ENCODE assay signal across 7 mouse cellular contexts in the genomic region with DNA sequence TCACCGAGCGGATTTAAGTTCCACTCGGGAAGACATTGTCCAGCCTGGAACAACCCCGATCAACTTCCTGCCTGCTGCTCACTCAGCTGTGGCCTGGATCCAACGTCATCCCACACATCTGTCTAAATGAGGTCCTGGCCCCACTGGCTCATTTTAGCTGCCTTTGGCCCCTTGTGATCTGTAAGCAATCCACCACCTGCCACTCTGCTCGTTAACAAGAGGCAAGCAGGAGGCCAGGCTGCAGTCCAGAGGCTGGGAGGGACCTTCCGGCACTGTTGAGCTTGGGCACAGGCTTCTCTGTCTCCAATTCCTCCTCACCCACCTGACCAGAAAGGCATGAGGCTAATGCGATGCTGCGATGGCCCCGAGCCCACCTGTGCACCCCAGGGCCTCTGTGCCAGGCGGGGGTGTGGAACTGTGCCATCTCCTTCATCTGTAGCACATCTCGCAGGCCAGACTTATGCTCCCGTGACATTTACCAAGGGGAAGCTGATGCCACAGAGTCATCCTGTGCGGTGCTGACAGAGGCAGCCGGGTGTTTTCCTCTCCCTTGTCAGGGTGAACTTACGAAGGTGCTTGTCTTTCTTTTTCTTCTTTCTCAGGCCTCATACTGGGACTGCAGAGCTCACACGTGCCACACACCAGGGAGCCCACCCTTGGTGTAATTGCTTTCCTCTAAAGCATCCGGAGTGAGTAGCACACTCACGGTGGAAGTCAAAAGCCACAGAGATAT. TPM values are rescaled to one million over a fixed set of nuclear protein-coding genes. Genes with fewer than 3 reads are reported as not detected.
DNase-seq lines count a peak whose midpoint lies in the region; ATAC-seq lines count a peak whose summit lies in the region.

No protein-coding gene starts in this region.

- DNase-seq in MN1 (ENCODE audit: low spot score) = peak; percentile 62
- DNase-seq in adrenal gland, postnatal 36 days = peak; percentile 40 to 50
- DNase-seq in heart, postnatal 10 days = peak; percentile 80 to 81
- DNase-seq in lung, adult 18-20 months = peak; percentile 60 to 72
- no peak for DNase-seq in right cerebral cortex, adult 2 months (ENCODE audit: low spot score in 2 of 2)
- DNase-seq in frontal cortex, postnatal 36 days (ENCODE audit: low spot score in 2 of 2) = no peak

- no peak for ATAC-seq in megakaryocyte-erythroid progenitor cell, adult 5-6 weeks (replicated peaks; ENCODE audit: low FRiP score, low TSS enrichment, poor library complexity, severe bottlenecking)

- intact Hi-C loops in heart, postnatal 10 days (cut with DNase I) = no loop called here

RNA-seq across cellular contexts. Expression of gene Zdhhc7, which starts 33.2 kb away (rescaled TPM):
- 10 to 100 TPM; 40.3 to 55.6 TPM for total RNA-seq in adrenal gland, postnatal 36 days (2021)
- total RNA-seq in heart, postnatal 10 days (2021) = 10 to 100 TPM; 38.0 to 43.6 TPM
- total RNA-seq in megakaryocyte-erythroid progenitor cell, adult 5-6 weeks (2014; fragmentation: Nextera tagmentation) = 27.4 and 30.4 TPM in 2 replicates
- total RNA-seq in megakaryocyte-erythroid progenitor cell, adult 5-6 weeks (2017) = 9.2 and 12.9 TPM in 2 replicates

RNA-seq across cellular contexts. Expression of gene 6430548M08Rik, which starts 45.9 kb away (rescaled TPM):
- 100 to 1,000 TPM in 1 of 2 experiments, 10 to 100 TPM in 1; 77.7 to 152 TPM for total RNA-seq in adrenal gland, postnatal 36 days (2021)
- total RNA-seq in heart, postnatal 10 days (2021) = 10 to 100 TPM; 18.7 to 20.1 TPM
- total RNA-seq in megakaryocyte-erythroid progenitor cell, adult 5-6 weeks (2014; fragmentation: Nextera tagmentation) = 0.07 TPM in 1 of 2 replicates, not detected in the other
- 0.15 and 0.56 TPM in 2 replicates for total RNA-seq in megakaryocyte-erythroid progenitor cell, adult 5-6 weeks (2017)

Comparison
In these comparisons a context has a peak if more than half of its experiments do, and no peak if none do; other contexts are left out.
1. DNase-seq: peak in MN1 (single experiment), adrenal gland, postnatal 36 days (2 of 2), heart, postnatal 10 days (2 of 2) and lung, adult 18-20 months (2 of 2); none in right cerebral cortex, adult 2 months (0 of 2) and frontal cortex, postnatal 36 days (0 of 2).
2. RNA of gene 6430548M08Rik, which starts 45.9 kb away (total RNA-seq): 77.7 to 152 TPM in adrenal gland, postnatal 36 days and 18.7 to 20.1 TPM in heart, postnatal 10 days; 0.07 to 0.56 TPM in megakaryocyte-erythroid progenitor cell, adult 5-6 weeks; every median in the first group is over 10 times any median in the second.